Mouse (Mus musculus) heart, adult 2 months (tissue): Measurements from ENCODE around the gene Pdcd6ip.

ENCODE experiments used
- EP300 ChIP-seq: fragments of 200-500 bp; IDR thresholded peaks from 2 replicates; pipeline ENCODE4 v1.6.1; 2011; ENCODE audit warnings: low read depth, low read length, control low read depth; ENCODE audit not compliant: insufficient read depth
- POLR2A ChIP-seq: fragments of 200-500 bp; IDR thresholded peaks from 2 replicates; pipeline ENCODE4 v1.6.1; 2011; ENCODE audit warnings: mild to moderate bottlenecking, low read depth, low read length, control low read depth; ENCODE audit not compliant: insufficient read depth

DNA sequence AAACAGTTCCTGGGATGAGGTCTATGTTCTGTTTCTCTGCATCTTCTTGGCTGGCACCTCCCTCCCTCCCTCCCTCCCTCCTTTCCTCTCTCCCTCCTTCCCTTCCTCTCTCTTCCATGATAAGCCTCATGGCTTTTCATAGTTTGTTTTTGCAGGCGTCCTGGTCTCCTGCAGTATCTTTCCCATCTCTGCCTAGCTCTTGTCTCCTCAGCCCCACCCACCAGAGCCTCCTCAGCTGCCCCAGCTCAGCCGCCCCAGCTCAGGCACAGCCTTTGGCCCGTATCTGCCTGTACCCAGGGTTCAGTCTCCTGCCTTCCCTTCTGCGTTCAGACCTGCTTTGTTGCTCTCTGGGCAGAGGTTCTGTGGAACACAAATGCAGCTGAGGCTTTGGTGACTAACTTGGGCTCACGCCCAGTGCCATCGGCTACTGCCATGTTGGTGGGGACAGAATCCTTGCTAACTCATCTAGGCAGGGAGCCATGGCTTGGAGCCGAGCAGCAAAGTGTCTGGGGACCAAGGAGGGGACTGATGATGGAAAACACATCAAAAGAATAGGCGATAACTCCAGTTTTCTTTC lies 74.8 kb downstream of the Pdcd6ip start:
- TF ChIP-seq EP300 (no peak), POLR2A (no peak)
